Mouse (Mus musculus) WW6 (cell line): ENCODE measurements around the gene Prpf19.

Experiments used
- DNase-seq: peaks from one replicate; pipeline ENCODE4 v3.0.0-alpha.2; 2013; ENCODE audit warnings: low read depth, low spot score

Gene Prpf19

DNA sequence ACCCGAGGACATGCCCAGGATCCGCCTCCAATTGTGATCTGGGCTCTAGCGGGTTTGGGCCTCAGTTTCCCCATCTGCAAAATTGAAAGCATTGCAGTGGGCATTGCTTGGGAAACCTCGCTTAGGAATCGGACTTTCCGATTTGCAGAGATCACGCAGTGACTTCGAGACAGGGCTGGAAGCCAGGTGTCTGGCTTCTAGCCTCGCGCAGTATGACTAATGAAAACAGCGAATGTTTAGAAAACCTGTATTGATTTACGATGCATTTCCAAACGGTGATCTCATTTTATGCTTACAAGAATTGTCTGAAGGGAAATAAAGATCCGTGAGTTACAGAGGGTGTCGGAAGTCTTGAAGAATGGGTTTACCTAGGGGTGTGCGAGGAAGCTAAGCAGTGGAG is 677 bp downstream of the Prpf19 start:
- no peak for DNase-seq

DNA sequence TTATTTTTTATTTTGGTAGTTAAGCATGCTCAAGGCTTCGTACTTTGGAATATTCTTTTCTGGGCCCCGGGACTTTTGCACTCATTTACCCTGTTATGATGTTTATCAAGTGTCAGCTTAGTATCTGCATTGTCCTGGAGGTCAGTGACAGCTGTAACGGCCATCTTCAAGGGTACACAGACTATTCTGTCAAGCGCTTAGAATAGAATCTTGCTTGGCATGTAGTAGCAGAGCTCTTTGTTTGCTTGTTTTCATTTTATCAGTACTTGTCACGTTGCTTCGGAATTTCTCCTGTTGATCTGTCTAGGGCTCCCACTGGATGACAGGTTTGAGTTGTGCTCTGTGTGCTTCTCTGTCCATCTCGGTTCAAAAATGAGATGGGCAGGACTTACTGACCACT is 1.8 kb downstream of the Prpf19 start:
- no peak for DNase-seq

DNA sequence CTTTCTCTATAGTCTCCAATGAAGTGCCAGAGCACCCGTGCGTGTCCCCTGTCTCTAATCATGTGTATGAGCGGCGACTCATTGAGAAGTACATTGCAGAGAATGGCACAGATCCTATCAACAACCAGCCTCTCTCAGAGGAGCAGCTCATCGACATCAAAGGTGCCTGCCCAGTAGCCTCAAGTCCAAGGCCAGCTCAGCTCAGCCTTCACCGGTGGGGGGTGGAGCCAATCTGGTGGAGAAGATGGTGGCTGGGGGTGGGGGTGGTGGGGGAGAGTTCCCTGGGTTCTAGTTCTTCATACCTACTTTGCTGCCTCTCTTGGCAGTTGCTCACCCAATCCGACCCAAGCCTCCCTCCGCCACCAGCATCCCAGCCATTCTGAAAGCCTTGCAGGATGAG is 2.5 kb downstream of the Prpf19 start:
- DNase-seq, result no peak

DNA sequence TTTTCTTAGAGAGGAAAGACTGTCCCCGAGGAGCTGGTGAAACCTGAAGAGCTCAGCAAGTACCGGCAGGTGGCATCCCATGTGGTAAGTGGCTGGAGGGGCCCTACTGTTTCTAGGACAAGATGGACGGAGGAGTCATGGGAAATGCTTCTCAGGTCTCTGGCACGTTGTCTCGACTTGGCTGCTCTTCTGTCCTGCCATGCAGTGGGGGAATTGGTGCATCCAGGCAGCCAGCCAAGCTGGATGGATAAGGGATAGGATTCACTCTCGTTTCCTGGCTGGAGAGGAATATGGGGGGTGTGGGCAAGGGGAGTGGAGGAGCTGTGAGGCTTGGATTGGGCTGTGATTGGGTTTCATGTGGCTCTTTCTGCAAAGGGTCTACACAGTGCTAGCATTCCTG is 5.3 kb downstream of the Prpf19 start:
- no peak for DNase-seq

DNA sequence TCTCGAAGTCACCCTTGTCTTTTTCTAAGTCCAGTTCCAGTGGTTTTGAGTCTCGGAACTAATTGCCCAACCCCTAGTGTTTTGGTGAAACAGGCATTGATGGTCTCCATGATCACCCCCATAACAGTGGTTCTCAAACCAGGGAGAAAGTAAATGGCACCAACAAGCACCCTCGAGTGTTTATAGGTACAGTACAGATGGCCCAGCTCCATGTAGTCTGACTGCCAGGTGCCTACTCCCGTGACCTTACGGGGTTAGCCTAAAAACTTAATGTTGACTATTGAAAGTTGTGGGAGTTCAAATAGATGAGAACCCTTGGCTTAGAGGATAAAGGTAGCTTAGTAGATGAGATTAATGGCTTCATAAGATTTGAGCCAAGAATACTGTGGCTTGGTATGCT is 6.0 kb downstream of the Prpf19 start:
- no peak for DNase-seq

DNA sequence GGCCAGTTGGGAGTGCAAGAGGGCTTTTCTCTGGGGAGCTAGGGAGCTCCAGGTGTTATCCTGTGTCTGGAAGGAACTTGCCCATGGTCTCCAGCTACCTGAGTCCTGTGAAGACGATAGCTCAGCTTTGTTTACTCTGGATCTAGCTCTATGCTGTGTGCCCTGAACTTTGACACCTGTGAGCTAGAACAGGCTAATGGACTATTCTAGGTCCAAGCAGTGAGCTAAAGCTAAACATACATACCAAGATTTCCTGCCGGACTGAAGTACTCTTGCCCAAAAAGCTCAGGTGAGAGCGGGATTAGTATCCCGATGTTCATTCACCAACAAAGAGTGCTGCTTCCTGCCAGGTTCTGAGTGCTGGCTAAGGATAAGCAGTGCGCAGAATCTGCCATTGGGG is 9.5 kb downstream of the Prpf19 start:
- DNase-seq, result no peak

DNA sequence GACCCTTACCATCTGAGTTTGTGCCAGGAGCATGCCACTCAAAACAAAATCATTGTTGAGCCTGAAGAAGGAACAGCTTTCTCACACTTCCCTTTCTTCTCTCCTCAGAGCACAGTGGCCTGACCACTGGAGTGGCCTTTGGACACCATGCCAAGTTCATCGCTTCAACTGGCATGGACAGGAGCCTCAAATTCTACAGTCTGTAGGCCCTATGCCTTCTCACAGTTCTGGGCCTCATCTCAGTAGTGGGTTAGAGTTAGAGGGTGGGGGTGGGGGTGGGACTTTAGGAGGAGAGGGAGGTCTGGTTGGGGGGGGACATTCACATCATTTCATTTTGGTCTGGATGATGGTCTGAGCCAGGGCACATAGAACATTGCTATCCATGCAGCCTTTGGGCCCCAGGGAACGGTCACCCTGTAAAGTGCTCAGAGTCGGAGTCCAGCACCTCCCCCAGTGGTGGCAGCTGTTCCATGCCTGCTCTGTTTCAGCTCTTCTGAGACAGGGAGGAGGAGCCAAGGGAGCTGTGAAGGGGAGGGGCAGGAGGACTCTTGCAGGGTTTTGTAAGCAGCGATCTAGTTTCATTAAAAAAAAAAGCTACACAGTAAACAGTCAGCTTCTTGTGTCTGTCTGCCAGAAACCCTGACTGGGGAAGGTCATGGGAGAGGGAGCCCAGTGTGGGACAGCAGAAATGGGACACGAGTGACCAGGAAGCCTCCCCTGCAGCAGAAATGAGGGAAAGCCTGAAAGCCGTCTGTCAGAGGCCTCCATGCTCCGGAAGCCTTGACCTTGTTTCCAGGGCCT is 10.1 kb downstream of the Prpf19 start:
- no peak for DNase-seq

DNA sequence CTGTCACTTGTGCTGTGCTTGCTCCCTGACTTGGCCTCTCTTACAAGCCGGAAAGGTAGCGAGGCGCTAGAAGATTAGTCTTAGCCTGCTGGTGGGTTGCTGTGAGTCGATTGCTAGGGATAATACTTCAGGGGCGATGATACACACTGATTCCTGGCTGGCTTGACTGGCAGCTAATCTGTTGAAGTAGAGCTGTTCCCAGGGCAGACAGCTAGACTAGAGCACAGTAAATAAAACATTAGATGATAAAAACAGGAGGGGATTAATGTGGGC is 10.6 kb downstream of the Prpf19 start:
- no peak for DNase-seq

DNA sequence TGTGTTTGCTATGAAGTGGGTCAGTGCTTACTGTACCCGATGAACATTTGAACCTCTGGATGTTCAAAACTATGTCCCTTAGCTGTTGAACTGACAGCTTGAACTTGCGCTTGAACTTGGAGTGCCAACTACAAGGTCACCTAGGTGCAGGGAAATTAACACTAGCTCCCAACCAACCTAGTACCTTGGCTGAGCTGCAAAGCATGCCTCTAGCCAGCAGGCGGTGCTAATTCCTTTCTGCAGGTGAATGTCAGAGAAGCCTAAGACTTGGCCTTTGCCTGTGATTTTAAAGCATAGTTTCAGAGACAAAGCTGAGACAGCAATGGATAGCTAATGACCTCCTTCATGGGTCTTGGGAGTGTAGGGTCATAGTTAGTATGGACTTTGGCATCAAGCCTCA is 12.9 kb downstream of the Prpf19 start:
- DNase-seq, result peak; percentile 22

DNA sequence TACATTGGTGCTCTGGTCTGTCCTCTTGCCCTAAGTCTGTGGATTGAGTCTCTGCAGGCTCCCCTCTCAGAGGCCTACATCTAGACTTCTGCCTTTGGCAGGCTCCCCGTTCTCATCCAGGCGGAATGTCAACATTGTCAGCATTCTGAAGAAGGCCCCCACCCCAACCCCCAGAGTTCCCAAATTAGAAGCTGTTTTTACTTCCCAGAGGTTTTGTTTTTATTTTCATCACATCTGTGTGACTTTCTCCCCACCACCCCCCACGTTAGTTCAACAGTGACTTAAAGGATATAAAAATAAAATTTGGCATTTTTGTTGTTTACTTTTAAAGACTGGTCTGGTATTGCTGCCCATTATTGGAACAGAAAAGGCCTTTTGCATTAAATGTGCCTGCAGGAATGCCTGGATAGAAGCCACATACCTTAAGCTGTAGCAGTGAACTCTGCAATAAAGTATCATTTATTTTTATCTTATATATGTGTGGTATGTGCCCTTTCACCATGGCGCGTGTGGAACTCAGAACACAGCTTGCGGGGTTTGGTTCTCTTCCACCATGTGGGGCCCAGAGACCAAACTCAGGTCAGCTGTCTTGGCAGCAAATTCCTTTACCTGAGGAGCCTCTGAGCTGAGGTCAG is 14.2 kb downstream of the Prpf19 start:
- DNase-seq, result no peak

DNA sequence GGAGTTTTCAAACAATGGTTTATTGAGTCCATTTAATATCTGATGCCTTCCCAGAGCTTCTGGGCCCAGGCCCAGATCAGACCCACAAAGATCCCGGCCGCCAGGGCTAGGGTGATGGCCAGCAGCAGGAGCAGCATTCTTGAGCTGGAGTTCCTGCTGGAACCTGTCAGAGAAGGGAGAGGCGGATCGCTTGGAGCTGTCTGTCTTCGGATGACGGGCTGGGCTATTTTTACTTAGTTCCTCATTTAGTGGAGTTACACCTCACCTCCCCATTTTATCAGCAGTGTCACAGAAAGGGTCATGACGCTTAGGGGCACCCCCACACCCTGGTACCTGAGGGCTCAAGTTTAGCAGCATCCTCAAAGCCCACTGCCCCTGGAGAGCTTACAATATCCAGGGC is 19.3 kb downstream of the Prpf19 start:
- DNase-seq, result no peak

DNA sequence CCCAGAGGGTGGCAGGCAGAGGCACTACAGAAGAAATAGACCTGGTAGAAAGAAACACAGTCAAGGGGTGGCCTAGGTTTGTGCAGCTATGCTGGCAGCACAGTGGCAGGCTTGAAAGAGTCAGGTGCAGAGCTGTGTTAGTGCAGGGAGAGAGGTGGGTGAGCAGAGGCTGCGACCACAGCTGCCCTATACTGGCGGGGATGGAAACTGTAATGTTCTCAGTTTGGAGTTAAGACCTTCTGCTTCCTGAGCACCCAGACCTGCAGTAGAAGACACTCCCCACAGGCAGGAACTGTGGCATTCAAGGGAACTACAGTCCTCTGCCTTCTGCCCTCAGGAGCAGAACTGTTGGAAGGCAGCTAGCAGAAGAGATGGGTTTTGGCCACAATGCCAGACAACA is 19.8 kb downstream of the Prpf19 start:
- DNase-seq, result no peak

DNA sequence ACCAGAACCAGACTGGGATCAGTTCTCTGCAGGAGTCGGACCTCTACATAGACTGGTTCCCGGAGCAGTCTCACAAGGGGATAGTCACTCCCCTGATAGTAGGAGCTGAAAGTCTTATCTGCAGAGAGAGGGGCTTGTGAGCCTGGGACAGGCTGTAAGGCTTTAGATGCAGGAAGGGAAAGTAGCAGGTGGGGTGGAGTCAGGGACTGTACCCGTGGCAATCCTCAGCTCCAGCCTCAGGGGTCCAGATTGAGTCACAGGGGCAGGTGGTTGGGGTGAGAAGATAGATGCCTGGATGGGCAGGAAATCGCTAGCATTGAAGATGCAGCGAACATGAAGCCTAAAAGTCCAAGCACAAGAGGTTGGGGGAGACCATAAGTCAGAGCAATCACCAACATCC is 21.5 kb downstream of the Prpf19 start:
- DNase-seq, result no peak

DNA sequence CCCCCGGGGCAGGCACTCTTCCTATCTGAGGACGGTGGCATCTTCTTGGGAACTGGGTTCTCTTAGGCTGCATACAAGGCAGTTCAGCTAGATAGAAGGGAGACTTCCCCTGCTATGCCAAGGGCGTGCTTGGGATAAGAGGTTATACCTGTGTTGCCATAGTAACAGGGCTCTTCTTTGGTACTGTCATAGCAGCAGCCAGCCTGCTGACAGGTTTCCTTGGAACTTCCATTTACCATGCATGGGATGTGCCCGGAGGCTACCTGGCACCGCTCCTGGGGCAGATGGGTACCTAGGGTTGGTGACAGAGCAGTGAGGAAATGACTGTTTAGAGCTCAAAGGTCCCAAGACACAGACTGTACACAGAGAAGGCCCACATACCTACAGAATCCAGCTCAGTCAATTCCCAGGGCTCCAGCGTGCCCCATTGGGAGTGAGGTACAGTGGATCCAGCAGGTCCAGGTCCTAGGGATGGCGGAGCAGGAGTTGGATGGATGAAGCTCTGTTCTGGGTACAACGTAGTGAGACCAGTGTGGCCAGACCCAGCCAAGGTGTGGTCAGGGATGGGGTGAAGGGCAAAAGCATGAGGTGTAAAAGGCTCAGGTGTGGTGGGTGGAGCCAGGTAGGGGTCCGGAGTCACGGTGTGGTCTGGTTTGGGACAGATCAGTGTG is 23.4 kb downstream of the Prpf19 start:
- DNase-seq, result no peak

DNA sequence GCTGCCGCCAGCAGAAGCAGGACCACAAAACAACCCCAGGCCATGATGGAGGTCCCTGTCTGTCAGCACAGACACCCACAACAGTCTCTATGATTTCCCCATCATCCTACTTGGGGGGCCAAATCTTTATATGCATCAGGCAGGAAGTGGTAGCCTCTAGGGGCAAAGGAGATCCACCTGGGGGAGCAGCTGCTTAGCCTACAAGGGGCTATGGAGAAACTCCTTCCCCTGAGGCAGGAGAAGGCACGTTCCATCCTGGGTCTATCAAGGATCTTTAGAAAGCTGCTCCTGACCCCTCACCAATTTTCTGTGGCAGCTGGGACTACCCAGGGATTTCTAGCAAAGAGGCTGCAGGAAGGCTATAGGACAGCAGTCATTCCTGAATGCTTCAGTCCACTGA is 25.5 kb downstream of the Prpf19 start, which contains the start of gene Zp1:
TSS of gene Zp1 (minus strand) at position 101 of the 400 bp plus-strand sequence.
- DNase-seq, result no peak

DNA sequence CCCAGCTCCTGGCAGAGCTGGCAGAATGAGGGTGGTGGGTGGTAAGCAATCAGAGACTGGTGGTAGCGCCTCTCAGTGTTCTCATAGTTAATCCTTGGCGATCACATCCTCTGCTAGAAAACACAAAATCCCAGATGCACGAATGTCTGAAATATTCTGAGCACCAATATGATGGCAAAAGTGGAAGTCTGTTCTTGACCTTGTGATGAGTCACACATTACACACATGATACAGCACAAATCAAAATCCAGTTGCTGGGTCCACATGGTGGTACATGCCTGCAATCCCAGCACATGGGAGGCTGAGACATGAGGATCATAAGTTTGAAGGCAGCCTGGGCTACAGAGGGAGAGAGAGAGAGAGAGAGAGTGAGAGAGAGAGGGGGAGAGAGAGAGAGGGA is 26.0 kb downstream of the Prpf19 start:
- no peak for DNase-seq

DNA sequence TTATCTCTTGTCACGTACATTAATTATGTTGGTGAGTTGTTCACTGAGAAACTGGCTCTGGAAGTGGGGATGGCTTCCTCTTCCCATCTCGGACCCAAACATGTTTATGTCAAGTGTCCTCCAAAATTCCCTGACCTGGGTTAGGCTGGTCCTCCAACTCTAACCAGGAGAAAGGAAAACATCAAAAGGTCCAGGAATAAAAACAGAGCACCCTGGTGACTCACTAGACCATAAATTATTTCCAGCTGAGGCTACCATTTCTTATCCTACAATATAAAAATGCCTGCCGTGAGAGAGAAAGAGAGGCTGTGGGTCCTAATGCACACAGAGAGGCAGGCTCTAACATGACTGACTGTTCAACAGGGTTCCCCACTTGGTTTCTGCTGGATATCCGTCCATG is 29.2 kb downstream of the Prpf19 start:
- no peak for DNase-seq

DNA sequence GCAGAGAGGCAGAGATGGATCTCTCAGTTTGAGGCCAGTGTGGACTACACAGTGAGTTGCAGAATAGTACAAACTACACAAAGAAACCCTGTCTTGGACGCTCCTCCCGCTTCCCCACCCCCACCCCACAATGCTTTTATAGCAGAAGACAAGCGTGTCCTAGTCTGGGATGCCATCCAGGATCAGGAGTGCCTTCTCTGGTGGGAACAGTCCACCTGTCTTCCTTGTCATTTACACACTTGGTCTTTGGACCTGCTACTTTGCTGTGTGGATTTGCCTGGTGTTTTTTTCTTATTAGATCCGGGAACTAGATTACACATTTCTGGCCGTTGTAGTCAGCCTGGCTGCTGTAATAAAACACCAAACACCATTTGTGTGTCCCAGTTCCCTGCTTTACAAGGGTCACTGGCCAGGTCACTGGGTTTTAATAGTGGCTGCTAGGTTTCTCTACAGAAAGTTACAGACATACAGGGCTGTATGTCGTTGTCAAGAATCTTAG is 31.1 kb downstream of the Prpf19 start:
- DNase-seq, result no peak

DNA sequence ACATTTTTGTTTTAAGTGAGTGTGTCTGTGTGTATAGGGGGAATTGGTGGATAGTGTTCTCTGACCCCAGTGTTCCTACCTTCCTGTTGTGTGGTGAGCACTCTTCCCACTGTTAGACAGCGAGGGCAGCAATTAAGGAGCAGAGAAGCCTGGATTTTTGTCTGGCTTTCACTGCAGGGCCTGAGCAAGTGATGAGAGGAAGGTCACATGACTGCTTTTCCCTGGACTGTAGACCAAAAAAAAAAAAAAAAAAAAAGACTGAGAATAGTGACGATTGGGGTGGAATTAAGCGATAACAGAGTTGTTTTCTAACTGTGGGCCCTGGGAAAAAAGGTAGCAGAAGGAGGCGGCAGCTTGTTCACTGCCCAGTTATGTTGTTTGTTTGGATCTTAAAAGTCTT is 31.6 kb downstream of the Prpf19 start:
- DNase-seq, result no peak

DNA sequence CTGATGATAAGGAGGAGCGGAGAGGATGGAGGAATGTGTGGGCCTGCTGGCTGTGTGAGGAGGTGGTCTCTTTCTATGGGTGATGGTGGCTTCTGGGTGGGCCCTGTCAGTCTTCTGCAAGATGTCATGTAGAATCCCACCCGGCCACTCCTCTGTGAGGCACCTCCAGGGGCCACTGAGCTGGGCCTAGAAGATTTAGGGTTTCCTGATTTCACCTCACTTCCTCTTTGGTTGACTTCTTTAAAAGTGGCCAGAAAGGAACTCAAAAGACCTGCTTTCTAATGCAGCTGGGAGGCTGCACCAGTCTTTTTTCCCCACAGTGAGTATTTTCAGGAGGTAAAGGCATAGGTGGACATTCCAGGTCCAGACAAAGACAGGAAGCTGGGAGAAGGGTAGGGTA is 35.6 kb downstream of the Prpf19 start:
- DNase-seq, result no peak

DNA sequence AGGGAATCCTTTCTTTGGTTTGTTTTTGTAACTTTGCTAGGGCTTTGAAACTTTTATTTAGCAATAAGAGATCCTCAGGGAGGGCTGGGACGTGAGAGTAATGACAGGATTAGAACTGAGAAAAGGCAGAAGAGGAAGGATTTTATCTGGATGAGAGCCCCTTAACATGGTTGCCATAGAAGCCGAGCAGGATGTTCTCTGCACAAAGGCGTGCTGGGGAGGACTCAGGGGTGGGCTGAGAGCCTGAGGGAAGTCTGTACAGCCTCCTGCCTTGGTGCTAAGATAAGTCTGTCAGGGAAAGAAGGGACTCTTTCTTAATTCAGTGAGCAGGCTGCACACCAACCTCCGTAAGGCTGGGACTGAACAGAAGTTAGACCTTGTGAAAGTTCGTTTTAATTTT is 40.0 kb downstream of the Prpf19 start:
- DNase-seq, result no peak

DNA sequence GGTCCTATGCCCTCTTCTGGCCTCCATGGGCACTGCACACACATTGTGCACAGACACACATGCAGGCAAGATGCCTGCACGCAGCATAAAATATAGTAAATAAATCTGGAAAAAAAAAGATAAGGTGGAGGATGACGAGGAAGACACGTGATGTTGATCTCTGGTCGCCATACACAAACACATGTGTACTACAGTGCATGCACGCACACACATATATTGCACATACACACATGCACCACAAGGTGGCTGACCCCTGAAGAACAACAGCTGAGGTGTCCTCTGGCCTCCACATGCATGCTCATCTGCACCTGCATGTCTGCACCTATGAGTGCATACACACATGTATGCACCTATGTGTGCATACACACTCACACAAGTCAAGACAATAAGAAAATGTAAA is 41.0 kb downstream of the Prpf19 start:
- DNase-seq, result no peak

DNA sequence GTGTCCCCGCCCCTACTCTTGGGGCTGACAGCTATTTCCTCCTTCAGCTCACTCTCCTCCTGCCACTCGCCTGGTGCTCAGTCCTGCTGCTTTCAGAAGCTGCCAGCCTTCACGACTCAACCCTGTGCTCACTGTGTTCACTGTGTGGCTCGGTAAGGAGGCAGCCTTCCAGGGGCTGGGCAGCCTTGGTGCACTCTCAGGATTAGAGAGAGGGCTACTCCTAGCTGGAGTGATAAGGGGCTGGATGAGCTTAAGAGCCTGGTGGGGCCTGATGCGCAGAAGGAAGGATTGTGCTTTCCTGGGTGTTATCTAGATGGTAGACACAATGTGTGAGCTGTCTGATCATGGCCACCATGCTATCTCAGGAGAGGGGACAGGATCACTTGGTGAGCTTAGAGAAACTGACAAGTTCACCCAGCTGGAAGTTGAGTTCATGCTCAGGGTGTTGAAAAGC is 42.1 kb downstream of the Prpf19 start, which contains the start of gene Ptgdr2:
TSS of gene Ptgdr2 (plus strand) at position 51 of the 454 bp plus-strand sequence.
- DNase-seq, result no peak
